ENCODE assay signal across 9 mouse cellular contexts in genomic region chr3:123168815-123169214, GRCm38 (mm10).
A peak's percentile ranks its signal among the peaks of the same experiment; 100 is the strongest.
DNase-seq lines count a peak whose midpoint lies in the region; ATAC-seq and TF ChIP-seq lines count a peak whose summit lies in the region.
"Had no signal": no experiment of that assay in that cellular context is flagged by ENCODE, and none has a peak within 500 bp of the region (broad histone marks: within the 10 kb centered on the region; RNA-seq: fewer than 3 reads in every experiment).

No protein-coding gene starts in this region.

- H3K9ac ChIP-seq in kidney, embryonic 15.5 days, result no peak overlapping the region
- no peak overlapping the region for H3K9ac ChIP-seq in lung, postnatal 0 days (replicated peaks; ENCODE audit: low read depth)
- H3K9ac ChIP-seq: liver, embryonic 15.5 days had no signal

- intact Hi-C loops in heart, postnatal 10 days (cut with DNase I), result loop anchor here (1.0 to 10.0 kb wide), 5 partner anchors 64 to 336 kb away; no protein-coding TSS in a partner anchor

- no peak overlapping the region for H3K4me3 ChIP-seq in kidney, embryonic 15.5 days (replicated peaks)
- no peak overlapping the region for H3K4me3 ChIP-seq in lung, postnatal 0 days (ENCODE audit: low read depth, low read length)
- H3K4me3 ChIP-seq: liver, embryonic 15.5 days had no signal

- 7% methylated on average over 5 of the region's 5 CpGs for WGBS in kidney, embryonic 15.5 days
- WGBS in lung, postnatal 0 days, result 4% methylated on average over 5 of the region's 5 CpGs

- H3K36me3 ChIP-seq in kidney, embryonic 15.5 days, result no peaks in the 10 kb centered on the region
- H3K36me3 ChIP-seq in lung, postnatal 0 days (ENCODE audit: insufficient read depth, low read length), result no peaks in the 10 kb centered on the region
- H3K36me3 ChIP-seq: liver, embryonic 15.5 days had no signal

- no peak overlapping the region for H3K27ac ChIP-seq in kidney, embryonic 15.5 days
- H3K27ac ChIP-seq in lung, postnatal 0 days (ENCODE audit: low read length), result no peak overlapping the region
- H3K27ac ChIP-seq: liver, embryonic 15.5 days had no signal

- no peak overlapping the region for H3K4me2 ChIP-seq in kidney, embryonic 15.5 days
- H3K4me2 ChIP-seq in lung, postnatal 0 days (replicated peaks; ENCODE audit: low read depth, low read length), result no peak overlapping the region
- H3K4me2 ChIP-seq: liver, embryonic 15.5 days had no signal

- peaks cover 31% of the 10 kb centered on the region for H3K4me1 ChIP-seq in kidney, embryonic 15.5 days
- H3K4me1 ChIP-seq in lung, postnatal 0 days (ENCODE audit: insufficient read depth, low read depth, low read length), result no peaks in the 10 kb centered on the region
- H3K4me1 ChIP-seq: liver, embryonic 15.5 days had no signal

- TF ChIP-seq CTCF in lung, postnatal 0 days (IDR thresholded peaks at IDR 0.05), result peak; percentile 87

- no peak for TF ChIP-seq EP300 in lung, postnatal 0 days (IDR thresholded peaks at IDR 0.05)

- no peaks in the 10 kb centered on the region for H3K9me3 ChIP-seq in kidney, embryonic 15.5 days (replicated peaks)
- H3K9me3 ChIP-seq in lung, postnatal 0 days (ENCODE audit: low read length), result no peaks in the 10 kb centered on the region
- H3K9me3 ChIP-seq: liver, embryonic 15.5 days had no signal

- no peak for ATAC-seq in kidney, embryonic 15.5 days (replicated peaks; ENCODE audit: low FRiP score)
- ATAC-seq in lung, postnatal 0 days, result peak; percentile 55

- peak; percentile 19 for DNase-seq in kidney, adult 11 months
- peak; percentile 69 for DNase-seq in adrenal gland, postnatal 10 days
- DNase-seq in embryo, embryonic 11.5 days (ENCODE audit: low read depth, low spot score), result peak; percentile 58
- DNase-seq in heart, postnatal 10 days, result peak; percentile 74 to 83
- DNase-seq in layer of hippocampus, adult 18-20 months (ENCODE audit: low spot score in 2 of 2), result peak; percentile 28 to 78
- peak; percentile 87 for DNase-seq in lung, postnatal 0 days (ENCODE audit: low spot score)
- peak; percentile 12 for DNase-seq in spleen, adult 12 weeks (ENCODE audit: low spot score)

- no peaks in the 10 kb centered on the region for H3K27me3 ChIP-seq in kidney, embryonic 15.5 days
- no peaks in the 10 kb centered on the region for H3K27me3 ChIP-seq in lung, postnatal 0 days (replicated peaks; ENCODE audit: insufficient read depth, low read length)
- H3K27me3 ChIP-seq: liver, embryonic 15.5 days had no signal

Comparison
In these comparisons a context has a peak if more than half of its experiments do, and no peak if none do; other contexts are left out.
1. DNase-seq: peak in every context shown above with its lines; median percentile 87 in lung, postnatal 0 days; 78 in heart, postnatal 10 days; 69 in adrenal gland, postnatal 10 days; 58 in embryo, embryonic 11.5 days; 53 in layer of hippocampus, adult 18-20 months; 19 in kidney, adult 11 months; 12 in spleen, adult 12 weeks.